Mouse (Mus musculus): Measurements from ENCODE around the gene Traf3.

DNA sequence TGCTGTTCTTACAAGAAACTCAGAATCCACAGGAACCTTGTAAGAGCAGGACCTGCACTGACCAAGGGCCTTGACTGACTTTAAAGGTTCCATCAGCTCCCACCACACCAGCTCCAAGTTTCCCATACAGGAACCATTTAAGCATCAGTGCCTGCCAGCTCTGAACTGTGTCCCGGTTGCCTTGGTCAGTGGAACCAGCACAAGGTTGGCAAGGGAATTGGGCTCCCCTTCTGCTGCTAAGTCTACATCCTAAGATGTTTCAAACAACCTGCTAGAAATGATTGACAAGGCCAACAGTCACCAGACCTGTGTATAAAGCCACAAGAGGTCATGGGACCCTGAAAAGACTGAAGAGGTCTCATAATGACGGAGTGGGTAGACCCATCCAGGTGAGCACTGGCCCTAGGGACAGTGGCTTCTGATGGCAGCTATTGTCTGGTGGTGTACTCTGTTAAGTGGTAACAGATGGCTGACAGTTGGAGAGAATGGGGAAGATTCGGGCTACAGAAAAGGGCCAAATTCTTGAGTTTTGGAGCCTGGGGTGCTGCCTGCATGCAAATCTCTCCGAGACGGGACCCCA, 46.6 kb upstream of the Traf3 start:
- no peak for TF ChIP-seq CTCF (conservative IDR thresholded peaks at IDR 0.05; ENCODE audit: low read length)
- no peak for TF ChIP-seq NANOG (IDR thresholded peaks at IDR 0.05; ENCODE audit: borderline replicate concordance, low read length)
- no peak for TF ChIP-seq POU5F1 (IDR thresholded peaks at IDR 0.05; ENCODE audit: borderline replicate concordance, low read length)

All from E14TG2a.4 (cell line).